Mouse (Mus musculus) lung, postnatal 36 days (tissue): ENCODE measurements around the gene Usp6nl.

Source experiments
- DNase-seq: peaks from one replicate; pipeline ENCODE4 v3.0.0; 2022; ENCODE audit warnings: mixed read lengths

The Usp6nl gene

GRCm38 (mm10) chr2:6334011-6334410 is 11.5 kb downstream of the Usp6nl start:
- no peak for DNase-seq

DNA sequence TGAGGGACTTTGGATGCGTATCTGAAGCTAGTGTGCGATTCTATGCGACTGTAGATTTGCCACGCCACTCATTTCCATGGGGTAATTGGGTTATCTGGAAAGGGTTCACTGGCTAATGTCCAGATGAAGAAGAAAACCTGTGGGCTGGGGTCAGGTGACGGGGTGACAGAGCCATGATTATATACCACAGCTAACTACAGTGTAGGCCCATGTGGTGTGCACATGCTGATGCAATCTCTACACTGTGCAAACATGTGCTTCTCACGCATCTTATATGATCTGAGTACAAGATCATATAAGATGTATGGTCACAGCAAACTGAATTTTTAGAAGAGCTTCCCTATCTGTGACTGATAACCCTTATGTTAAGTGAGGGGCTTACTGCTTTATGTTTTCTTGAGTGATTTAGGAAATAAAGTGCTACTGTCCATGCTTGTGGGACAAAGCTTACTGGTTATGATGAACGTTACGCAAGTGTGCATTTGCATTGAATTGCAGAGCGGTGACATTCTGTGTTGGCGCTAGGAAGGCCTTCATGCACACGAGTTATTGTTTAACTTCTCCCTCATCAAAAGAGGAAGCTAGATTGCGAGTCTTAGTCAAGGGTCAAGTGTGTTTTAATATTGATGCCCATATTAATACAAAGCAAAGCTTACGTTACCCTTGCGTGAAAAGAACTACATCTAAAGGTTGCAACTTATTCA is 12.7 kb downstream of the Usp6nl start:
- DNase-seq, result peak; percentile 43

DNA sequence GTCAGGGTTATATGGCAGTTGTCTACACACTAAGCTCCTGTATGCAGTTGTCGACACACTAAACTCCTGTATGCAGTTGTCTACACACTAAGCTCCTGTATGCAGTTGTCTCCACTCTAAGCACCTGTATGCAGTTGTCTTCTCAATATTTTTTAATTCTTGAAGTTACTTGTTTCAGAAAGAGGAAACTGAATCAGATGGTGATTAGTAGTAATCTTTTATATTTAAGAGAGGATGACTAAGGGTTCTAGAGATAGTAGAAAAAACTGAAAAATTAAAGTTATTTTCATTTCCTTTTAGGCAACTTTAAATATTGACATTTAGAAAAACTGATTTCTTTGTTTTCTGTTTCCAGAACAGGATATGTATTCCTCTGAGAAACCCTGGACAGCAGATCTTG is 13.5 kb downstream of the Usp6nl start:
- DNase-seq, result no peak

- no peak for DNase-seq
These were observed 14.2 kb downstream of the Usp6nl start for GRCm38 (mm10) chr2:6336649-6337048.

DNA sequence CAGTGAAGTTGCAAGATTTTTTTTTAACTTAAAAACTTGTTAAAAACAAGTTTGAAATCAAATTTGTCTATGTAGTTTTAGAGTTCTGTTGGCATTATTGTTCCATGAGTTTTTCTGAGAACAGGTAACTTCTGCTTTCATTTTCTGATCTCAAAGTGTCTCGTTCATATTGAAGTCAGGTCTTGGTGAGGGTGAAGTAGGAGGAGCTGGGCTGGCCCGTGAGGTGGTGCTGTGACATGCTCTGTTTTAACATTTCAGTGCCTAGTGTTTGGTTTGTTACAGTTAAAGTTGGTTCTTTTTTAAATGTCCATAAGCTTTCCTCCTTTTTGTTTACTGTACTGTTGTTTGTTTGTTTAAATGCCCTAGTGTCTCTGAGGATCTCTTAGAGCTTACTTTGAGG is 15.0 kb downstream of the Usp6nl start:
- DNase-seq, result no peak

DNA sequence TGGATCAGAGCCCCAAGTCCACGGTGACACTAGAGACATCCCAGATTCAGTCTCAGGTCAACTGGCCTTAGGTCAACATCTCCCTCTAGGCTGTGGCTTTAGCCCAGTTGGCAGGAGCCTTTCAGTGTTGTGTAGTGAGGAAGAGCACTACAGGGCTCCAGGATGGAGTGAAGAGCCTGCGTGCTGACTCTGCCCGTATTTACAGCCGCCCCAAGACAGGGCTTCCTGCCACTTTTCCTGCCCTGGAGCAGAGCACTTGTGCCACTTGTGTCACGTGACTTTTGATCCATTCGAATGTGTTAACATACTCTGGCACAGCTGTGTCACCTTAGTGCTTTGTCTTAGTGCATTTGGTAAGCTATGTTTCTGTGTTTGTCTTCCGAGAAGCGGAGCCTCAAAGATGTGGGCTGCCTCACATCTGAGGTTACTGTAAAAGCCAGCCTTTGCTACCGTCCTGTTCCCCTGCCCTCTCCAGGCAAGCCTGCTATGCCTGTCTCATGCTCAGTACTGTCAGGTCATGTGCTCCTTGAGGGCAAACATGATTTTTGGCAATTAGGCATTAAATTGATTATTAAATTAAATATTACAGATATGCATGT is 15.7 kb downstream of the Usp6nl start:
- DNase-seq, result peak; percentile 81

DNA sequence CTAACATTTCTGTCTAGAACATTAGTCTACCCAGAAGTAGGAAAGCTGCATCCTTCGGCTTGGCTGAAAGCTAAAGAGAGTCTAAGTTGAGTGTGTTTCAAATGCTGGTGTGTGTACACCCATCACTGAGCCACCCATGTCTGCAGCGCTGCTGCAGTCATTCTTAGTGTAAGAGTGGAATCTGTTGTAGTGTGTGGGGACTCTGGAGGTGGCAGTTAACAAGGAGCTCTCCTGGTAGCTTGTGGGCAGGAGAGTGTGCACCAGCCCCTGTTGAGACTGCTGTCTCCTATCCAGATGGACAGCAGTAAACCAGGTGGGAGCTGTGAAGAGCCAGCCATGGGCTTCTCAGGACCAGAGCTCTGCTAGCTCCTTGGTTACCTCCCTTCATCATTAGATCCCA is 18.0 kb downstream of the Usp6nl start:
- no peak for DNase-seq

GRCm38 (mm10) chr2:6341496-6341895 is 19.0 kb downstream of the Usp6nl start:
- DNase-seq, result no peak

GRCm38 (mm10) chr2:6349256-6350092 is 27.0 kb downstream of the Usp6nl start:
- no peak for DNase-seq

DNA sequence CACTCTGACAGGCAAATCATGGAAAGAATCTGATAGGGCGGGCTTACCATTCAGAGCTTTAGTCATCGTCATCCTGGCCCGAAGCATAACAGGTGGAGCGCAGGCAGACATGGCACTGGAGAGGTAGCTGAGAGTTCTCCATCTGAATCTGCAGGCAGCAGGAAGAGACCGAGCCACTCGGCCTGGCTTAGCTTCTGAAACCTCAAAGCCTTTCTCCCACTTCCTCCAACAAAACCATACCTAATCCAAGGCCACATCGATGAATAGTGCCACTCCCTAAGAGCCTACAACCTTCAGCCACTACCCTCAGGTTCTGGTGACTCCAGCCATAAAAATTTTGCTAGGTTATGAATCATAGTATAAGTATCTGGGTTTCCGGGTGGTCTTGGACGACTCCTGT is 27.7 kb downstream of the Usp6nl start:
- DNase-seq, result no peak

- no peak for DNase-seq
These were observed 28.6 kb downstream of the Usp6nl start for GRCm38 (mm10) chr2:6350931-6351695.

GRCm38 (mm10) chr2:6352541-6352971 is 30.1 kb downstream of the Usp6nl start:
- DNase-seq, result peak; percentile 43

DNA sequence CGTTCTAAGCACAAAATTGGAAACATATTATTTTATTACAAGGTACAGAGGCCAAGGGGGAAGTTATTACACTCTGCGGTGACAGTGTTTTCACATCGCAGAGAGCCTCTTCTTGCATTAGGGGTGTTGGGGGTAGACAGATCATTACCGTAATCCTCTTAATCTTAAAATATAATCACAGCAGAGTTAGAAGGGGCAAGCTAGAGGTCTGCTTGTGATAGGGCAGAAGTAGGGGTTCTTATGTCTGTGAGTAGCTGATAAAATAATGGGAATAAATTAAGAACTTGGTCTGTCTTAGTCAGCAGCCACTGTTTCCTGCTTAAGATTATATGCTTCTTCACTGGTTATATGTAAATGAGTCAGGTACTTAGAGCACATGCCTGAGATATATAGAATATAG is 30.6 kb downstream of the Usp6nl start:
- no peak for DNase-seq

DNA sequence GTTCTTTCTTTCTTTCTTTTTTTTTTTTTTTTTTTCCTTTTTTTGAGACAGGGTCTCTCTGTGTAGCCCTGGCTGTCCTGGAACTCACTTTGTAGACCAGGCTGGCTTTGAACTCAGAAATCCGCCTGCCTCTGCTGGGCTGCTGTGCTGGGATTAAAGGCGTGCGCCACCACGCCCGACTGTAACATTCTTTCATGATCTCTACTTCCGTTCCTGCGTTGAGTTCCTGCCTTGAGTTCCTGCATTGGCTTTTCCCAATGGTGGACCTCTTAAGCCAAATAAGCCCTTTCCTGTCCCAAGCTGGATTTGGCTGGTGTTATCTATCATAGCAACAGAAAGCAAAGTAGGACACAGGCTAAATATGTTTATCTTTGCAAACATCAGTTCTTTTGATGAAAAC is 34.8 kb downstream of the Usp6nl start:
- no peak for DNase-seq

GRCm38 (mm10) chr2:6359645-6360044 is 37.2 kb downstream of the Usp6nl start:
- DNase-seq, result no peak

DNA sequence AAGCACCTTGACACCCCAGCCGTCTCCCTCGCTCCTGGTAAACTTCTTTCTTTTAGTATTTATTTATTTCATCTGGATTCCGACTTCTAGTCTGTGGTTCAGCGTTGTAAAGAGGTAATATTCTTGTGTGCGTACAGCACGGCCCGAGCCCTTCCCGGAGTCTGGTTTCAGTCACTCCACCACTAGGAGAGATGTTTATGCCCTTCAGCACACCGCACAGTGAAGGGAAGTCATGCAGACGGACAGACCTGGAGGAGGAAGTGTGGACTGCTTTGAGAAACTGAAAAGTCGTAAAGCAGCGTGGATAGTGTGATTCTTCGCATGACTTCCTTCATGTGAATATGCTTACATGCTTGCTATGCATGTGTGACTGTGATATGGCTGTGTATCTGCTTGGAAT is 40.7 kb downstream of the Usp6nl start:
- DNase-seq, result no peak

GRCm38 (mm10) chr2:6363922-6364321 is 41.5 kb downstream of the Usp6nl start:
- no peak for DNase-seq

DNA sequence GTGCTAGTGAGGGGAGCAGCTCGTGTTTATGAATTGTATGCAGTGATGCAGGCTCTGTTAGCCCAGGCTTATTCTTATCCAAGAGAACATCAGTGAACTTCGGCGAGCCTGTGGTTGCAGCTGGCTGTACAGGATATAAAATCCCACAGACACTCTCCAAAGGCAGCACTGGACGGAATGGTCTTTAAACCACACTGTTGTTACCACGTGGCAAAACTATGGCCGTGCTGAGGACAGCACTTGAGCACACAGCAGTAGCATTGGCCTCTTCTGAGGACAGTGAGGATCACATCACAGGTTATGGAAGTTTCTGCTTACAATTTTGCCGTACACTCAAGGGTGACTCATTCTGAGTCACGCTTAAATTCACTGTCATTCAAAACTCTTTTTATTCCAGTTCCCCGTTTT is 44.1 kb downstream of the Usp6nl start:
- no peak for DNase-seq

DNA sequence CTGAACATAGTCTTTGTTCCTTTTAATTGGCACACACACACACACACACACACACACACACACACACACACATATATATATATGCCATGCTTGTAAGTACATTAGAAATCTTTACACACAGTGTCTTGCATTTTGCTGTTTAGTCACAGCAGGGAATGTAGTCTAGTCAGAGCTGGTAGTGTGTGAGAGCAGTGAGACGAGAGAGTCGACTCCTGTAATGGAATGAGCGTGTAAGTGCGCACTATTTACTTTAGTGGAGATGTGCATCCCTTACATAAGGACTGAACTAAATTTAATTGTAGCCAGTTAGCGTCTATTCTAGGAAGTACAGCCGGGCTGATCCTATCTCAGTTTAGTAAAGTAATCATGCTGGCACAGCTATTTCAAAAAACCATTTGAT is 44.5 kb downstream of the Usp6nl start:
- DNase-seq, result no peak

- DNase-seq, result no peak
These were observed 45.0 kb downstream of the Usp6nl start for GRCm38 (mm10) chr2:6367497-6367896.

DNA sequence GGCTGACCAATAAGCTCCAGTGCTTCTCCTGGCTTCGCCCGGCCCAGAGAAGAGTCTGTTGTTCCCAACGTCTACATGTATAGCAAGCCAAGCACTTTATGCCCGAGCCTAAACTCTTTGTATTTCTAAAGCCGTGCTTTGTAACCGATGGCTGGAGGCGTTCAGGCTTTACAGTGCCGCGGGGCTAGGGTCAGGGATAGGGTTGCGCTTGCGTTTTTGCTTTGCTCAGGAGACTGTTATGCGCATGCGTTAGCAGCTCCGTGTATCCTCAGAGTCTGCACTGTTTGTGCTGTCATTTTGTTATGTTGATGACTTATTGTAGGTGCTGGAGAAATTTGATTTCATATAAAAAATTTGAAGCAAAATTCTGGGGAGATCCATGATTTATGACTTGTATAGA is 51.7 kb downstream of the Usp6nl start:
- no peak for DNase-seq

GRCm38 (mm10) chr2:6376071-6376470 is 53.6 kb downstream of the Usp6nl start:
- no peak for DNase-seq

GRCm38 (mm10) chr2:6376941-6377340 is 54.5 kb downstream of the Usp6nl start:
- DNase-seq, result no peak
